Mouse (Mus musculus) layer of hippocampus, adult 8-10 months (tissue): ENCODE data around the gene Slco1c1. TPM values are rescaled to one million over a fixed set of nuclear protein-coding genes. Genes with fewer than 3 reads are reported as not detected.
"Not testable (repeated sequence)": the region's sequence is repeated elsewhere in the genome, so short reads cannot be mapped to it uniquely, and the experiment has no call there.

Experiments used
- DNase-seq, 2 experiments: peaks; one replicate each; pipeline ENCODE4 v3.0.0; 2022; ENCODE audit warnings: low spot score in 2 of 2
- total RNA-seq, 4 experiments: library from RNA; stranded (reverse); gene quantifications; 2 replicates each; pipeline ENCODE4 v1.2.4; 2022

Gene Slco1c1
- total RNA-seq, 4 experiments from 2014 or later, result 29.4 to 53.5 (median 43.4) TPM

DNA sequence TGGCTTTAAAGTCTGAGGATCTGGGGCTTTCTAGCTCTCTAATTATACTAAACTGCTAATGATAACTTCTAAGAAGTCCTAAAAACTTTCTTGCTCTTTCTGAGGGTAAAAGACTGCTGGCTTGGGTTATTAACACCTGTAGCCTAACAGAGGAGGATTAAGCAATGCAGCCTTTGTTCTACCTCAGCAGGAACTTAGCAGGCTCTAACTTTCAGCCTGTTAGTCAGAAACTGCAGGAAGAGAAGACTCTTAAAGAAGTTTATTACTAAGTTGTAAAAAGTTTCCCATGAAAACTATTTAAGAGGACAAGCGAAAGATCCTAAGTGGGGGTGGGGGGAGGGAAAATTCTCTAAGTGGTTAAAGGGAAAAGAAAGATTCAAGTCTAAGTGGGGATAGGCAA, 65.8 kb downstream of the Slco1c1 start:
- DNase-seq, result no peak

DNA sequence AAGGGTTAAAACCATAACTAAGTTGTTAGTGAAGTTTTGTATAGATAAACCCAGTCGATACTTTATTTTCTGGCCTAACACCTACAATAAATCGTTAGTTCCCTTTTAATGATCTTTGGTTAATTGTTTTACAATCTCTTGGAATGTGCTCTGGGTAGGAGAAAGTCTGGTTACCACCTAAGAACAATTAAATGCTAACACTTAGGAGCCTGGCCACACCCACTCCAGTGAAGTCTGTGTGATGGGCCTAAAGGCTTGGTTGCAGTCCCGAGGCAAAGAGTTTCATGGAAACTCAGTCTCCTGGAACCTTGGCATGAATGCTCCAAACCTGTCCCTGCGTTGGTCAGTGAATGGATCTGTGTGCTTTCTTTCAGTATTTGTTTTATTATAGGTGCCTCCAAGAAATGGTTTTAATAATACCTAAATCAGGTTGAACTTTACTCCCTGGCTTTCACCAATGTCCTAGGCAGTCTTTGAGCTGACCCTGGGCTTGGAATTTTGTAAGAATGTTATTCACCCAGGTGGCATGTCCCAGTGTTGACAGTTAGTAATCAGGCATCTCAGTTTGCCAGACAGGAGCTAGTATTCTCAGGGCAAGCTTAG, 66.5 kb downstream of the Slco1c1 start:
- DNase-seq, result not testable (repeated sequence)

DNA sequence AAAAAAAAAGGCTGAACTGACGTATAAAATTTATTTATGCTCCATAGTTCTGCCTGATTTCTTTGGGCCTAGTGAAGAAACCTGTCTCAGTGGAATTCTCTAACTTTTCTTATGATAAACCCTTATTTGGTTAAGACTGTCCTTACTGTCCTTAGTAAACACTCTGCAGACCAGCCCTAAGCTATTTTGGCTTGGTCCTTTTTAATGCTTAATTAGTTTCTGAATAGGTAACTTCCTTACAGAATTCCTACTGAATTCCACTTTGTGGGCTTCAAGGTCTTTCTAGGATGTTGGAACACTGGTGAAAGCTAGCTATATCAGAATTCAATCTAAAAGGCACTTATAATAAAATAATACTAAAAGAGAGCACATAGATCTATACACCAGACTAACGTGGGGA, 71.9 kb downstream of the Slco1c1 start:
- DNase-seq, result no peak

DNA sequence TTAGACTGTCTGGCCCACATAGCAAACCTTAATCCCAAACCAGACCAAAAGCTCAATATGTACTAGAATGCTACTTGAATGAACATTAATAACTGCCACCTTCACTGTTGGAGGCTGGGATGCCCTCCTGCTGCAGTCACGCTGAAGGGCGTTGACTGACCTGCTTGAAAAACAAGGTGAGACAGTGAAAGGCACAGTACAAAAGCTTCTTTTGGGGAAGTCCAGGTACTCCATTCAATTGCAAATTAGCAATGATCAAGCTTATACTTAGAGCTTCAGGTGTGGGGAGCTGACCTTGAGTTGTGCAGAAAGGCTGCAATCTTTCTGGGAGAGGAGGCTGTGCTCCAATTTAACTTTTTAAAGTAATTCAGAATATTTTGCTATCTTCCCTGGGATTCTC, 72.9 kb downstream of the Slco1c1 start:
- no peak for DNase-seq

DNA sequence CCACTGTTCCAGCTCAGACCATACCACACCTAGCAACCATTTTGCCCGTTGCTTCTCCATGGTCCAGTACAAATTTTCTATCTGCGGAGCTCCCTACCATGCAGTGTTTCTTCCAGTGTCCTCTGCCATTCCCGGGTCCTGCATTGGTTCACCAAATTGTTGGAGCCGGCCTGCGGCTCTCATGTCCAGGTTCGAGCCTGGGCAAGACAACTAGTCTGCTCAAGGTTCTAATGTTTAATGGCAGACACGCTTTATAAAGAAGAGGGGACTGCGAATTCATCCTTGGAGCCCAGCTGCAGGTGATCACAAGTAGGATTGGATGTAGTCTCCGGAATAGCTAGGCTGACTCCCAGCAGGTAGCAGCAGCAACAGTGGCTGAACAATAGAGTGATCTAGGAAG, 76.8 kb downstream of the Slco1c1 start:
- no peak for DNase-seq

DNA sequence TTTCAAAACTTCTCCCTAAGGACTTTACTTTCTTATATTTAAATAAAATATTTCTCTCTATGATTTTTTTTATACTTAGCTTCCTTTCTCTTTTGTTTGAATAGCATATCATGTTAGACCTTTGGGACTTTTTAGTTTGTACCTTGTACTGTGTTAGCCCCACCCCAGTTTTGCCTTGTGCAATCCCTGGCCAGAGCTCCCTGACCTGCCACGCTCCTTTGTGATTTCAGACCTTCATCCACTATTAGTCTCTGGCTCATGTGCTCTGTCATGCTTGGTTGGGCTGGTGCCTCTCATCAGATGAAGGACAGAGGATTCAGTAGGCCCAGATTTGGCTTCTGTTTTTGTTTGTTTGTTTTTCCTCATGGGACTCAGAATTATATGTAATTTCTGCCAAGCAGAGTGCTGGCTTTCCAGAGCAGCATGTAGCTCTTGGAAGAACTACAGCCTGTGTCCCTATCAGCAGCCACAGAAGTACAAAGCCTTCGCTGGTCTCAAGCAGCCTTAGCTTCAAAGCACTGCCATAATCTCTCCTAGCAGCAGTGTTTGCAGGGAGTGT, 86.6 kb downstream of the Slco1c1 start:
- no peak for DNase-seq

DNA sequence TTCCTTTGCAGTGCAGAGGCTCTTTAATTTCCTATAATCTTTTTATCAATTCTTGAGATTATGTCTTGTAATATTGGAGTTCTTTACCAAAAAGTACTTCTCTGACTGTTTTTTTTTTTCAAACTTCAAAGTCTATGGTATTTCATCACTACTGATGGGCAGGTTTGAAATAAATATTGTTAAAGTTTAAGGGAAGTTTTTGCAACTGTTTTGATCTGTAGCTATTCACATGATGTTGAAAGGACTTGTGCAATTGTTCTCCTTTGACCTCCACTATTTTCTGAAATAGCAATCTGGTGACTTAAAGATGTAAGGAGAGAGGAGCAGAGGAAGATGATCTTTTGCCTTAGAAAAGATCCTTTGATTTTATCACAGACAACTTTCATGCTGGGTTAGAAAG, 89.8 kb downstream of the Slco1c1 start:
- DNase-seq, result no peak

DNA sequence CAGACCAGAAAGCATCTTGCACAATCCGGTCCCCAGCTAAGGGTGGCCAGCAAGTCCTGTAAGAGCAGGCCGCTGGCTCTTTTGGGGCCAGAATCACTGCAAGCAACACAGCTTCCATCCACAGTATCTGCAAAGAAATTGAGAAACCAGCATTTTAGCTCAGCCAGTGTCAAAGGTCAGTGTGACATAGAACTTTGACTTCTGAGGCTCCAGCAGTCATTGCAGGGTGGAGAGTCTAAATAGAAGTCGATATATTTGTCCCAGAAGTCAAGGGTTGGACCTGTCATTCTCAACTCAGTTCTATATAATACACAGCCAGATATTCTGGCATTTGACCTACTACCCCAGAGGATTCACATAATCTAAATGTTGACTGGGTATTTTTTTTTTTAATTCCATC, 91.2 kb downstream of the Slco1c1 start:
- no peak for DNase-seq

Other genes with a start within 250 kb of the Slco1c1 start
- gene Slco1b2, start 105.2 kb downstream of the Slco1c1 start, total RNA-seq, result under 1 TPM; 0.08 to 0.14 (median 0.10) TPM
- gene Gm5724, start 249.4 kb downstream of the Slco1c1 start, total RNA-seq, result under 1 TPM in 1 of 4 experiments, not detected in 3; 0.14 TPM